ENCODE assay signal across 10 mouse cellular contexts in the genomic region with DNA sequence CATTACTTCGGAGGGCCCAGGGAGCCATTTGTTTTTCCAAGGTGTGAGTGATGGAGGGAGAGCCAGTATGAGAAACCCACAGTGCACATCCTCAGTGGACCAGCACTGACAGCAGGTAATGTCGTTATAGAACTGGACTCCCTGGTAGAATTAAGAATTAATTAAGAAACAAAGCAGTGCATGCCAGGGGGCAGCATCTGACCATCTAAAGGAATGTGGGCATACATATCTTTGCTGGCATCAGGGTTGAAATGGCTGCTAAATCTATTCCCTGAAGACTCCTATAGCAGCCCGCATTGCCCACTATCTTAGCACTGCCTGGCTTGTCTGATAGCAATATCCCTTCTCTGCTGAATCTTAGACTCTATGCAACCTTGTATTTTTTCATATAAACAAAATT.
A peak's percentile ranks its signal among the peaks of the same experiment; 100 is the strongest.
DNase-seq lines count a peak whose midpoint lies in the region; ATAC-seq and TF ChIP-seq lines count a peak whose summit lies in the region.
"Had no signal": no experiment of that assay in that cellular context is flagged by ENCODE, and none has a peak within 500 bp of the region (broad histone marks: within the 10 kb centered on the region; RNA-seq: fewer than 3 reads in every experiment).

No protein-coding gene starts in this region.

- no peak overlapping the region for H3K4me3 ChIP-seq in left cerebral cortex, adult 2 months
- H3K4me3 ChIP-seq in cortical plate, adult 2 months (ENCODE audit: insufficient read depth, low read length): no peak overlapping the region
- H3K4me3 ChIP-seq: liver, embryonic 13.5 days had no signal

- TF ChIP-seq CTCF in left cerebral cortex, adult 2 months (IDR thresholded peaks at IDR 0.05): peak; percentile 30
- TF ChIP-seq CTCF in cortical plate, adult 2 months (IDR thresholded peaks at IDR 0.05; ENCODE audit: extremely low read depth, insufficient read depth, low read length): peak; percentile 44

- no peak overlapping the region for H3K27ac ChIP-seq in left cerebral cortex, adult 2 months
- H3K27ac ChIP-seq in cortical plate, adult 2 months (ENCODE audit: insufficient read depth, low read length): no peak overlapping the region
- H3K27ac ChIP-seq: liver, embryonic 13.5 days had no signal

- no peaks in the 10 kb centered on the region for H3K4me1 ChIP-seq in cortical plate, adult 2 months (ENCODE audit: control insufficient read depth, insufficient read depth, low read length)
- H3K4me1 ChIP-seq: liver, embryonic 13.5 days had no signal

- no peak for TF ChIP-seq POLR2A in cortical plate, adult 2 months (IDR thresholded peaks at IDR 0.05; ENCODE audit: extremely low read depth, insufficient read depth, low read length)

- DNase-seq in cerebellum, adult 11 months: peak; percentile 4
- DNase-seq in cerebellum, adult 8-10 months: no peak
- DNase-seq in left cerebral cortex, adult 2 months (ENCODE audit: extremely low spot score in 1 of 2, low spot score in 2 of 2): peak in 1 of 2 experiments; percentile 16
- DNase-seq in left cerebral cortex, adult 8-10 months (ENCODE audit: low spot score in 2 of 2): no peak
- DNase-seq in 3T3-L1 (ENCODE audit: low read depth, low spot score): peak; percentile 19
- DNase-seq in embryo, embryonic 11 days: no peak
- DNase-seq: liver, embryonic 13.5 days had no signal

- intact Hi-C loops in left cerebral cortex, adult 2 months (cut with DNase I): loop anchor here (5.0 to 10.0 kb wide), 4 partner anchors 214 to 976 kb away; no protein-coding TSS in a partner anchor

- ATAC-seq in erythroid progenitor cell, adult 5-6 weeks (replicated peaks; ENCODE audit: low FRiP score, poor library complexity, severe bottlenecking): no peak
- ATAC-seq: forebrain, embryonic 14.5 days had no signal

Comparison
In these comparisons a context has a peak if more than half of its experiments do, and no peak if none do; other contexts are left out.
1. DNase-seq: peak in cerebellum, adult 11 months (single experiment) and 3T3-L1 (single experiment); none in cerebellum, adult 8-10 months (single experiment), left cerebral cortex, adult 8-10 months (0 of 2) and embryo, embryonic 11 days (single experiment).